Mouse (Mus musculus): ENCODE results near the gene Rgmb. TPM values are rescaled to one million over a fixed set of nuclear protein-coding genes. Genes with fewer than 3 reads are reported as not detected.

Gene Rgmb
- polyA plus RNA-seq, 1 experiment: not detected

GRCm38 (mm10) chr17:15761191-15761590 is 69.6 kb downstream of the Rgmb start:
- Histone ChIP-seq H3K9me3 (ENCODE audit: control insufficient read depth, low read length) (no peaks in the 10 kb centered on the region), H3K4me3 (replicated peaks) (no peak overlapping the region), H3K4me1 (ENCODE audit: control insufficient read depth) (no peaks in the 10 kb centered on the region), H3K36me3 (ENCODE audit: control insufficient read depth) (peaks cover 86% of the 10 kb centered on the region), H3K27me3 (ENCODE audit: control insufficient read depth) (no peaks in the 10 kb centered on the region)
- no peak for TF ChIP-seq GATA1 (IDR thresholded peaks at IDR 0.05; ENCODE audit: low read length)
- no peak for TF ChIP-seq TAL1 (IDR thresholded peaks at IDR 0.05; ENCODE audit: low read length)

Other genes starting within 250 kb of the Rgmb start
- gene Chd1, start 126.1 kb downstream of the Rgmb start, polyA plus RNA-seq (2012): 1.0 and 1.4 TPM in 2 replicates

All from erythroblast, embryonic 14.5 days (primary cell).